Mouse (Mus musculus) kidney, adult 8-10 months (tissue): ENCODE results near the gene Klk8.

Experiments
- DNase-seq, 2 experiments: peaks; one replicate each; pipeline ENCODE4 v3.0.0; 2022

The Klk8 gene

GRCm38 (mm10) chr7:43796355-43796754 is 1.0 kb upstream of the Klk8 start:
- DNase-seq = no peak

DNA sequence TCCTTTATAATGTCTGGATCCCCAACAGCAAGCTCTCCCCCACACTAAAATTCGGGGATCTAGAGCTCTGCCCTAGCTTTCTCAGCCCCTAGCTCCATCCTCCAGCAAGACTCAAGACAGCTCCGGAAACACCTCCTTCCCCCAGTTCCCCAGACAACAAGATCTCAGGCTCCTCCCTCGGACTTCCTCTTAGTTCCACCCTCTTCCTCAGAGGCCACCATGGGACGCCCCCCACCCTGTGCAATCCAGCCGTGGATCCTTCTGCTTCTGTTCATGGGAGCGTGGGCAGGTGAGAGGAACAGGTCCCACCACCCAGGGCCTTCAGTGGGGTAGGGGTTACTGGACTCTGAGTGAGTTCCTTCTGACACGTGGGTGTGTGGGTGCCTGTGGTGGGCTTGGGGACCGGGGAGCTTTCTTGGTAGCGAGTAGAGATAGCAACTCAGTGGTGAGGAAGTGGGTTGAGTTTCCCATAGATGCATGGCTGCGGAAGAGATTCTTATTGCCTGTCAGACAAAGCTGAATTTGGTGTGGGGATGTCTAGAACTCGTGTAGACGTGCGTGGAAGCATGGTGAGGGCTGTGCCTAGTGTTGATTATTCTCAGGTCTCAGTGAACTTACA is 576 bp downstream of the Klk8 start:
- DNase-seq = no peak

GRCm38 (mm10) chr7:43799876-43800275 is 2.5 kb downstream of the Klk8 start:
- no peak for DNase-seq

GRCm38 (mm10) chr7:43810994-43811393 is 13.6 kb downstream of the Klk8 start, which contains the start of gene Klk7:
Gene Klk7 (plus strand): TSS chr7:43811294.
- no peak for DNase-seq

DNA sequence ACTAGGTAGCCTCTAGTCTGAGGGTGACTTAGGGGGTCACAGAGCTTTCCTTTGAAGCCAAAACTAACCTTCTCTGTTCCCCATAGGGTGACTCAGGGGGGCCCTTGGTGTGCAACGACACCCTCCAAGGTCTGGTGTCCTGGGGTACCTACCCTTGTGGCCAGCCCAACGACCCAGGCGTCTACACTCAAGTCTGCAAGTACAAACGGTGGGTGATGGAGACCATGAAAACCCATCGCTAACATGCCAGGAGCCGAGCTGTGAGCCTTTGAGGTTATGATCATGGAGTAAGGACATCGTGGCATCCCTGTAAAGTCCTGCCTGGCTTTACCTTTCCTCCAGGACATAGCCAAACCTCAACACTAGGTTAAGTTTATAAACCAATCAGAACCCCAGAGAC is 17.8 kb downstream of the Klk8 start:
- DNase-seq = no peak

DNA sequence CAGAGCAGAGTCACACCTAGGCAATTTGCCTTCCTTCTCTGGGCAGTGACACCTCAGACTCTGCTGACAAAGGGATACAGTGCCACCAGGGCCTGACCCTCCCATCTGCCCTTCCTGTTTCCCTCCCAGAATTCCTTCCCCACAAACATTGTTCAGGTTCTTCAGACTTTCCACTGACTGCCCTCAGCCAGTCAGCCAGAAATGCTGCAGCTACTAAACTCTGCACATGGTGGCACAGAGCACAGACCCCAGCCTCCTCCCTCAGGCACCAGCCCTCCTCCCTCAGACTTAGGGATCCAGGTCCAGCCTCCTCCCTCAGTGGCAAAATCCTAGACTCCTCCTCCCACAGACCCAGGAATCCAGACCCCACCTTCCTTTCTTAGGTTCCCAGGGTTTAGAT is 19.4 kb downstream of the Klk8 start:
- no peak for DNase-seq

DNA sequence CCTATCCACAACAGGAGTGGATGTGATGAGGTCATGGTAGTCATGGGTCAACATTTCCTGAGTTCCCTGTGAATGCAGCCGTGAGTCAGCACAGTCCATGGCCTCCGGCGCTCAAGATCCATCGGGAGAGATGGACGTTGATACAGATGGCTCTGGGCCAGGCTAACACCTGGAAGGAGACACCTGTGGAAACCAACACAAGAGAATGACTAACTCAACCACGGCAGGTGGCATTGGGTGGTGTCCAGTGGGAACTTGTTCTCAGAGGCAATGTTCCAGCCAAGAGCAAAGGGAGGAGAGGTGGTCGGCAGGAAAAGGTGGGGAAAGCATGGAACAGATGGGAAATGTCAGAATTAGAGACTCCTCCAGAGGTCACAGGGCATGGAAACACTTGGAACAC is 24.2 kb downstream of the Klk8 start:
- DNase-seq = no peak

- DNase-seq = no peak
Measured at GRCm38 (mm10) chr7:43824199-43824598, 26.8 kb downstream of the Klk8 start, which contains the start of gene Klk6. Gene Klk6 (plus strand): TSS chr7:43824499.

DNA sequence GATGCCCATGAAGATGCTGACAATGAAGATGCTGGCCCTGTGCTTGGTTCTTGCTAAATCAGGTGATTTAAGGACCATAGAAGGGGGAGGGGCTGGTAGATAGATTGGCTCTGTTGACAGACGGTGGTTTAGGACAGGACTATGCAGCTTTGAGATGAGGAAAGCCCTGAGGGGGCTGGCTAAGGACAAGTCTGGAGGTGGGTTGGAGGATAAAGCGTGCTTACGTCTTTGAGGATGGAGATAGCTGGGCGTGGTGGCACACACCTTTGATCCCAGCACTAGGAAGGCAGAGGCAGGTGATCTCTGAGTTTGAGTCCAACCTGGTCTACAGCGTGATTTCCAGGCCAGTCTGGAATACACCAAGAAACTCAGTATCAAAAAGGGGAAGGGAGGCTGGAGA is 28.7 kb downstream of the Klk8 start:
- DNase-seq = no peak

GRCm38 (mm10) chr7:43827706-43828105 is 30.3 kb downstream of the Klk8 start:
- no peak for DNase-seq

DNA sequence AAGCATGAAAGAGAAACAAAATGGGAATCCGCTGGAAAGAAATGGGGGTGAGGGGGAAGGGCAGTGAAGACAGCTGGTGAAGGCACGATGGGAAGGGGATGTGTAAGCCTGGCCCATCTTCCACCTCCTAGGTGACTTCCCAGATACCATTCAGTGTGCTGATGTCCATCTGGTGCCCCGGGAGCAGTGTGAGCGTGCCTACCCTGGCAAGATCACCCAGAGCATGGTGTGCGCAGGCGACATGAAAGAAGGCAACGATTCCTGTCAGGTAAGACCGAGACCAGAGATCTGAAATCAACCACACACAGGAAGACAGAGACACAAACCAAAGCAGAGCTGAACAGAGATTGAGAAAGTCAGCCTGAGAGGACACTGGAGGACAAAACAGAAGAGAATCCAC is 31.6 kb downstream of the Klk8 start:
- no peak for DNase-seq

DNA sequence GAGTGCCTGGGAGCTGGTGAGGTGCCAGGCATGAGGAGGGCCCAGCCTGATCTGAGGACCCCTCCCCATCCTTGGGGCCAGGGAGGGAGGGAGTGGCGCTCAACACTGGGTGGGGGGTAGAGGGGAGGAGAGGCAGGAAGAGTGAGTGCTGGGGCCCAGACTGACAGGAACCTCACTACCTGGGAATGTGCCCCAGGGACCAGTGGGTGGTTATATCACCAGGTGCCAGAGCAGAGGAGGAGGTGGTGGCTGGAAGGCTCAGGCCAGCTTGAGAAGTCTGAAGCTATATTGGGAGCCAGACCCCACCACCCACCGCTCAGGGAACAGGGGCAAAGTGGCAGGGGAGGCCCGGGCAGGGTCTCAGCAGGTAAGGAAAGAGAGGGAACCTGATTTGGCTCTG is 44.3 kb downstream of the Klk8 start, which contains the start of gene Klk5:
Gene Klk5 (plus strand): TSS at position 271 of the 400 bp plus-strand sequence.
- DNase-seq = no peak

DNA sequence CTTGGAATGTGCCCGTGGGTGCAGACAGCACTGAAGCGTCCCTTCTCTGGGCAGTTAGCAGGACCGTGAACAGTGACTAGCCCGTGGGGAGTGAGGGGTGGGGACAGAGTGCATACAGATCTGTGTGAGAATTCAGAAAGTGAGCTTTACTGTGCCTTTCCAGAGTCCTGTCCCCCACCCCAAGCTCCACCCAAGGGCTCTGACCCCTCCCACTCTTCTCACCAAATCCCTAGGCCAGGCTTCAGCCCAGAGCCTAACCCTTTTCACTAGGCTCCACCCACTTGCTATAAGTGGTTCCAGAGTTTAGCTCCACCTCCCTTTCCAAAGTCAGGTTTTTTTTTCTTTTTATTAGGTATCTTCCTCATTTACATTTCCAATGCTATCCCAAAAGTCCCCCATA is 46.4 kb downstream of the Klk8 start:
- DNase-seq = no peak

- no peak for DNase-seq
Measured at GRCm38 (mm10) chr7:43851616-43852015, 54.2 kb downstream of the Klk8 start.
